8 mouse cellular contexts compared by ENCODE assay signal in genomic region chr10:128378462-128378861, GRCm38 (mm10). TPM values are rescaled to one million over a fixed set of nuclear protein-coding genes. Genes with fewer than 3 reads are reported as not detected.
DNase-seq lines count a peak whose midpoint lies in the region; ATAC-seq and TF ChIP-seq lines count a peak whose summit lies in the region.

No protein-coding gene starts in this region.

- WGBS in embryonic facial prominence, embryonic 11.5 days = 75% methylated on average over 3 of the region's 3 CpGs
- WGBS in hindbrain, embryonic 13.5 days = 58% methylated on average over 3 of the region's 3 CpGs
- WGBS in midbrain, postnatal 0 days = 27% methylated on average over 3 of the region's 3 CpGs

- no peak for TF ChIP-seq CTCF in midbrain, postnatal 0 days (IDR thresholded peaks at IDR 0.05)

- H3K27me3 ChIP-seq in embryonic facial prominence, embryonic 11.5 days (ENCODE audit: control insufficient read depth, insufficient read depth, low read length) = no peaks in the 10 kb centered on the region
- no peaks in the 10 kb centered on the region for H3K27me3 ChIP-seq in hindbrain, embryonic 13.5 days
- no peaks in the 10 kb centered on the region for H3K27me3 ChIP-seq in midbrain, postnatal 0 days (ENCODE audit: insufficient read depth, low read length)

- no peak for ATAC-seq in embryonic facial prominence, embryonic 11.5 days (replicated peaks; ENCODE audit: insufficient number of reproducible peaks, low FRiP score, low TSS enrichment, low read depth)
- ATAC-seq in hindbrain, embryonic 13.5 days (ENCODE audit: low FRiP score) = no peak
- ATAC-seq in midbrain, postnatal 0 days (ENCODE audit: low FRiP score) = no peak

- H3K4me2 ChIP-seq in embryonic facial prominence, embryonic 11.5 days (ENCODE audit: low read depth, low read length) = no peak overlapping the region; the same call in 1 of the 2 replicates
- peak overlapping the region; percentile 63 for H3K4me2 ChIP-seq in hindbrain, embryonic 13.5 days
- peak overlapping the region; percentile 77 for H3K4me2 ChIP-seq in midbrain, postnatal 0 days (ENCODE audit: low read depth, low read length, poor library complexity, severe bottlenecking)

- no peak overlapping the region for H3K27ac ChIP-seq in embryonic facial prominence, embryonic 11.5 days (replicated peaks; ENCODE audit: low read depth, low read length)
- peak overlapping the region; percentile 97; the same call in 1 of the 2 replicates for H3K27ac ChIP-seq in hindbrain, embryonic 13.5 days
- H3K27ac ChIP-seq in midbrain, postnatal 0 days (ENCODE audit: low read depth, low read length) = no peak overlapping the region

- no peaks in the 10 kb centered on the region for H3K9me3 ChIP-seq in embryonic facial prominence, embryonic 11.5 days (replicated peaks; ENCODE audit: control insufficient read depth, low read length)
- H3K9me3 ChIP-seq in hindbrain, embryonic 13.5 days = no peaks in the 10 kb centered on the region
- no peaks in the 10 kb centered on the region for H3K9me3 ChIP-seq in midbrain, postnatal 0 days (ENCODE audit: low read length)

- H3K9ac ChIP-seq in embryonic facial prominence, embryonic 11.5 days (replicated peaks; ENCODE audit: low read length) = peak overlapping the region; percentile 26; the same call in 1 of the 2 replicates
- H3K9ac ChIP-seq in hindbrain, embryonic 13.5 days = peak overlapping the region; percentile 100
- H3K9ac ChIP-seq in midbrain, postnatal 0 days (replicated peaks; ENCODE audit: low read length, poor library complexity, severe bottlenecking) = peak overlapping the region; percentile 99

- H3K4me1 ChIP-seq in embryonic facial prominence, embryonic 11.5 days (ENCODE audit: control insufficient read depth, insufficient read depth, low read length) = peaks cover 4% of the 10 kb centered on the region; the same call in 1 of the 2 replicates
- H3K4me1 ChIP-seq in hindbrain, embryonic 13.5 days (replicated peaks) = peaks cover 29% of the 10 kb centered on the region
- peaks cover 9% of the 10 kb centered on the region; the same call in 1 of the 2 replicates for H3K4me1 ChIP-seq in midbrain, postnatal 0 days (ENCODE audit: insufficient read depth, low read length)

- H3K4me3 ChIP-seq in embryonic facial prominence, embryonic 11.5 days (ENCODE audit: low read depth, low read length) = peak overlapping the region; percentile 99; the same call in 1 of the 2 replicates
- H3K4me3 ChIP-seq in hindbrain, embryonic 13.5 days = peak overlapping the region; percentile 96
- peak overlapping the region; percentile 94 for H3K4me3 ChIP-seq in midbrain, postnatal 0 days (ENCODE audit: low read depth, low read length)

- DNase-seq in kidney, postnatal 10 days = peak; percentile 3
- DNase-seq in kidney, adult 11 months = no peak
- no peak for DNase-seq in embryonic facial prominence, embryonic 11.5 days (ENCODE audit: low spot score)
- DNase-seq in midbrain, postnatal 0 days (ENCODE audit: low spot score) = no peak
- no peak for DNase-seq in layer of hippocampus, adult 9-10 months (ENCODE audit: low spot score)
- no peak for DNase-seq in thymus, postnatal 14 days
- DNase-seq in embryo, embryonic 10 days (ENCODE audit: low spot score) = no peak

- peaks cover 26% of the 10 kb centered on the region for H3K36me3 ChIP-seq in embryonic facial prominence, embryonic 11.5 days (replicated peaks; ENCODE audit: control insufficient read depth, insufficient read depth, low read depth, low read length)
- H3K36me3 ChIP-seq in hindbrain, embryonic 13.5 days = peaks cover 52% of the 10 kb centered on the region
- H3K36me3 ChIP-seq in midbrain, postnatal 0 days (ENCODE audit: insufficient read depth, low read length) = peaks cover 36% of the 10 kb centered on the region

RNA-seq across cellular contexts. Expression of gene Ankrd52, which starts 1.5 kb away (rescaled TPM):
- polyA plus RNA-seq in embryonic facial prominence, embryonic 11.5 days (2014; fragmentation: Nextera tagmentation; extraction: Ambion mirVana) = 9.3 and 10.4 TPM in 2 replicates
- 11.7 and 12.9 TPM in 2 replicates for polyA plus RNA-seq in hindbrain, embryonic 13.5 days (2015; fragmentation: Nextera tagmentation; extraction: Ambion mirVana)
- total RNA-seq in midbrain, postnatal 0 days (2014; rRNA removed) = 43.6 and 49.1 TPM in 2 replicates
- 7.8 and 9.9 TPM in 2 replicates for polyA plus RNA-seq in midbrain, postnatal 0 days (2015; fragmentation: Nextera tagmentation; extraction: Ambion mirVana)

RNA-seq across cellular contexts. Expression of gene Coq10a, which starts 9.7 kb away (rescaled TPM):
- polyA plus RNA-seq in embryonic facial prominence, embryonic 11.5 days (2014; fragmentation: Nextera tagmentation; extraction: Ambion mirVana) = 13.2 and 13.5 TPM in 2 replicates
- polyA plus RNA-seq in hindbrain, embryonic 13.5 days (2015; fragmentation: Nextera tagmentation; extraction: Ambion mirVana) = 31.1 and 37.6 TPM in 2 replicates
- total RNA-seq in midbrain, postnatal 0 days (2014; rRNA removed) = 42.8 and 53.2 TPM in 2 replicates
- polyA plus RNA-seq in midbrain, postnatal 0 days (2015; fragmentation: Nextera tagmentation; extraction: Ambion mirVana) = 51.7 and 56.4 TPM in 2 replicates

RNA-seq across cellular contexts. Expression of gene Slc39a5, which starts 22.6 kb away (rescaled TPM):
- polyA plus RNA-seq in embryonic facial prominence, embryonic 11.5 days (2014; fragmentation: Nextera tagmentation; extraction: Ambion mirVana) = not detected in 2 replicates
- polyA plus RNA-seq in hindbrain, embryonic 13.5 days (2015; fragmentation: Nextera tagmentation; extraction: Ambion mirVana) = not detected in 2 replicates
- total RNA-seq in midbrain, postnatal 0 days (2014; rRNA removed) = 0.16 and 0.61 TPM in 2 replicates
- 0.16 and 0.27 TPM in 2 replicates for polyA plus RNA-seq in midbrain, postnatal 0 days (2015; fragmentation: Nextera tagmentation; extraction: Ambion mirVana)

RNA-seq across cellular contexts. Expression of gene Nabp2, which starts 32.8 kb away (rescaled TPM):
- polyA plus RNA-seq in embryonic facial prominence, embryonic 11.5 days (2014; fragmentation: Nextera tagmentation; extraction: Ambion mirVana) = 92.2 and 99.1 TPM in 2 replicates
- 126 and 139 TPM in 2 replicates for polyA plus RNA-seq in hindbrain, embryonic 13.5 days (2015; fragmentation: Nextera tagmentation; extraction: Ambion mirVana)
- total RNA-seq in midbrain, postnatal 0 days (2014; rRNA removed) = 63.1 and 82.0 TPM in 2 replicates
- 145 and 157 TPM in 2 replicates for polyA plus RNA-seq in midbrain, postnatal 0 days (2015; fragmentation: Nextera tagmentation; extraction: Ambion mirVana)

RNA-seq across cellular contexts. Expression of gene Rnf41, which starts 33.0 kb away (rescaled TPM):
- 36.4 and 38.9 TPM in 2 replicates for polyA plus RNA-seq in embryonic facial prominence, embryonic 11.5 days (2014; fragmentation: Nextera tagmentation; extraction: Ambion mirVana)
- 81.9 and 83.8 TPM in 2 replicates for polyA plus RNA-seq in hindbrain, embryonic 13.5 days (2015; fragmentation: Nextera tagmentation; extraction: Ambion mirVana)
- total RNA-seq in midbrain, postnatal 0 days (2014; rRNA removed) = 94.3 and 103 TPM in 2 replicates
- polyA plus RNA-seq in midbrain, postnatal 0 days (2015; fragmentation: Nextera tagmentation; extraction: Ambion mirVana) = 91.6 and 93.8 TPM in 2 replicates

Comparison
In these comparisons a context has a peak if more than half of its experiments do, and no peak if none do; other contexts are left out.
1. H3K9ac ChIP-seq: peak in every context shown above with its lines; median percentile 100 in hindbrain, embryonic 13.5 days; 99 in midbrain, postnatal 0 days; 26 in embryonic facial prominence, embryonic 11.5 days.